Mouse (Mus musculus): ENCODE results near the gene Armt1. TPM values are rescaled to one million over a fixed set of nuclear protein-coding genes. Genes with fewer than 3 reads are reported as not detected.

Gene Armt1
- polyA plus RNA-seq, 1 experiment from 2014 or later, result 23.5 TPM

DNA sequence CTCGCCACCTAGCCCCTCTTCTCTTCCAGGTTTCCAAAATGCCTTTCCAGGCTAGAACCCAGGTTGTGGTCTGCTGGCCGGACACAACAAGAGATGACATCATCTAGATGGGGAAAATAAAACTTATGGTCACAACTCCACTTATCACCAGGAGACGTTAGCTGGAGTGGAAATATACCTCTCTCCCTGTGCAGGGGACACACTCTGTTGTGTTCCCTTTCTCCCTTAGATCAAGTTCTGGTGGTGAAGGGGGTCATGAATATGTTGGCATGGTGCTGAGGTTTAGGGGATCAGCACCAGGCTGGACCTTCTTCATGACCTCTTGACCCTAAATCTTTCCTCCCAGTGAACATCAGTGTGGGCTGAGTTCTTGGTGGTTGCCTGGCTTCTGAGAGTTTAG lies 59.0 kb downstream of the Armt1 start:
- H3K27me3 ChIP-seq, result no peaks in the 10 kb centered on the region
- no peak overlapping the region for H3K4me2 ChIP-seq (replicated peaks)
- no peak overlapping the region for H3K9ac ChIP-seq
- no peaks in the 10 kb centered on the region for H3K9me3 ChIP-seq
- no peak for ATAC-seq (ENCODE audit: insufficient number of reproducible peaks, insufficient read depth, low FRiP score, low TSS enrichment)
- H3K4me1 ChIP-seq, result no peaks in the 10 kb centered on the region
- 44% methylated on average over 3 of the region's 3 CpGs for WGBS
- H3K36me3 ChIP-seq, result no peaks in the 10 kb centered on the region
- H3K27ac ChIP-seq, result no peak overlapping the region
- no peak overlapping the region for H3K4me3 ChIP-seq

DNA sequence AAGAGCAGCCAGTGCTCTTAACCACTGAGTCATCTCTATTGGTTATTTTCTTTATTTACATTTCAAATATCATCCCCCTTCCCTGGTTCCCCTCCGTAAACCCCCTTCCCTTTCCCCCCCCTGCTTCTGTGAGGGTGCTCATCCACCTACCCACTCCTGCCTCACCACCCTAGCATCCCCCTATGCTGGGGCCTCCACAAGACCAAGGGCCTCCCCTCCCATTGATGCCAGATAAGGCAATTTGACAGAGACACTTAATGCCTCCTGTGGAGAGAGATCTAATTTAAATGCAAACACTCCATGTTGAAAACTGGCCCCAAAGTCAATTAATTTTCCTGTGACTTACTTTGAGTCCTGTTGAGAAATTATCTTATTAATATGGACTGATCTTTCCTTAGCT lies 59.8 kb downstream of the Armt1 start:
- Histone ChIP-seq H3K27me3 (no peaks in the 10 kb centered on the region), H3K4me3 (no peak overlapping the region), H3K4me2 (replicated peaks) (no peak overlapping the region), H3K4me1 (no peaks in the 10 kb centered on the region), H3K27ac (no peak overlapping the region), H3K9ac (no peak overlapping the region), H3K9me3 (no peaks in the 10 kb centered on the region), H3K36me3 (no peaks in the 10 kb centered on the region)
- ATAC-seq (ENCODE audit: insufficient number of reproducible peaks, insufficient read depth, low FRiP score, low TSS enrichment), result no peak
- 73% methylated on average over 1 of the region's 1 CpGs for WGBS

DNA sequence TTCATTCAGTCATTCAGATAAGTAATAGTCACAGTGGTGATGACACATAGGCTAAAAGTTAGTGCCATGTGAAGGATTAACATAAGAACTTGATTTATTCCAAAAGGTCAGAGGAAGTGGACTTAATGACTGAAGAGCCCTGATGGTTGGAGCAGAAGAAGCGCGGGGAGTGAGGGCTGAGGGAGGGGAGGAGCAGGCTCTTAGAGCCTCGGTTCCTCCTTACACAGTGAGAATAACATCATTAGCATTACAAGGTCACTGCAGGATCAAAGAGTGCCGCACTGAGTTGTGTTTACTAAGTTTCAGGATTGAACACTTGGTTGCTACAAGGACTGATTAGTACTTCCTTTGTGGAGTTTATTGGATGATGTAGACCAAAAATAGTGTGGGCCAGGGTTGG lies 60.6 kb downstream of the Armt1 start:
- no peak for ATAC-seq (ENCODE audit: insufficient number of reproducible peaks, insufficient read depth, low FRiP score, low TSS enrichment)
- Histone ChIP-seq H3K9ac (no peak overlapping the region), H3K27ac (no peak overlapping the region), H3K27me3 (no peaks in the 10 kb centered on the region), H3K9me3 (no peaks in the 10 kb centered on the region), H3K4me1 (no peaks in the 10 kb centered on the region), H3K4me2 (replicated peaks) (no peak overlapping the region), H3K36me3 (no peaks in the 10 kb centered on the region), H3K4me3 (no peak overlapping the region)
- WGBS, result 24% methylated on average over 4 of the region's 4 CpGs

DNA sequence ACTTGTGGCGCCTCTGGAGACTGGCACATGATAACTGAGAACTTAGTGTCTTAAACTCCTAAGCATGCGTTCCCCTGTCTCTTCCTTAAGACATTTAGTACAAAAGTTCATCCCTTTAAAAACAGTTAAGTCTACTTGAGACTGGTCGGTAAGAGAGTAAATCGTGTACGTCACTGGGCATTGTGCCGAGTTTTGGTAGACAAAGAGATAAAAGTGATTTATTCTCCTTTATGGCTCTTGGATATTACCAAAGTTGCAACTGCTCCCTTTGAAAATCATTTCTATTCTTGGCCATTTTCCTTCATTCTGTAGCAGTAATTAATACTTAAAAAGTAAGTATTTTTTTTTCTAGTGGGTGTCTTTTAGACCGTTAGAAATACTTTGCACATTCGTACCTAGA lies 71.0 kb downstream of the Armt1 start:
- Histone ChIP-seq H3K9me3 (no peaks in the 10 kb centered on the region), H3K4me1 (no peaks in the 10 kb centered on the region), H3K4me3 (no peak overlapping the region), H3K9ac (no peak overlapping the region), H3K36me3 (no peaks in the 10 kb centered on the region), H3K27ac (no peak overlapping the region), H3K4me2 (replicated peaks) (no peak overlapping the region), H3K27me3 (no peaks in the 10 kb centered on the region)
- 96% methylated on average over 8 of the region's 8 CpGs for WGBS
- no peak for ATAC-seq (ENCODE audit: insufficient number of reproducible peaks, insufficient read depth, low FRiP score, low TSS enrichment)

Other genes with a start within 250 kb of the Armt1 start
- gene Akap12, start 166.1 kb upstream of the Armt1 start, polyA plus RNA-seq (2016; fragmentation: Nextera tagmentation; extraction: Ambion mirVana), result 34.5 and 37.5 TPM in 2 replicates
- 17.8 and 18.0 TPM in 2 replicates for gene Zbtb2, start 44.4 kb upstream of the Armt1 start, polyA plus RNA-seq (2016; fragmentation: Nextera tagmentation; extraction: Ambion mirVana)
- gene Rmnd1, start 79 bp upstream of the Armt1 start, polyA plus RNA-seq (2016; fragmentation: Nextera tagmentation; extraction: Ambion mirVana), result 54.3 and 59.8 TPM in 2 replicates
- gene Ccdc170, start 50.0 kb downstream of the Armt1 start, polyA plus RNA-seq (2016; fragmentation: Nextera tagmentation; extraction: Ambion mirVana), result 0.15 and 0.27 TPM in 2 replicates
- 0.09 and 0.10 TPM in 2 replicates for gene Esr1, start 179.1 kb downstream of the Armt1 start, polyA plus RNA-seq (2016; fragmentation: Nextera tagmentation; extraction: Ambion mirVana)